Mouse (Mus musculus) kidney, postnatal 10 days (tissue): ENCODE results near the gene Olfr738.

Experiments used
- DNase-seq: peaks from one replicate; pipeline ENCODE4 v3.0.0; 2021; ENCODE audit warnings: mixed read lengths

Olfr738 gene

DNA sequence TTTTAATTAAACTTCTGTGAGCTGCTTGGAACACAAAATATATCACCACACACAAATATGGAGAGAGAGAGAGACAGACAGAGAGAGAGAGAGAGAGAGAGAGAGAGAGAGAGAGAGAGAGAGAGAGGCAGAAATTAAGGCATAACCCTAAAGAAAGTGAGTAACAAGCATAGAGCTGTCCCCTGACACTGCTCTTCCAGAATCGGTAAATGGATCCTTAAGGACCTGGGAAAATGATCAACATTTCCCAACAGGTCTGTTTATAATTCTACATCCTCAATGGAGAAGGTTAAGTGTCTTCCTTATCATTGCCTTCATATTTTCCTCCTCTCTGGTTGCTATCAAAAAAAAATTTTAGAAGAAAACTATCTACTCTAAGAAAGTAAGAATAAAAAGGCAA is at the start of gene Olfr738:
TSS of gene Olfr738 (plus strand) at position 301 of the 400 bp plus-strand sequence.
- no peak for DNase-seq

DNA sequence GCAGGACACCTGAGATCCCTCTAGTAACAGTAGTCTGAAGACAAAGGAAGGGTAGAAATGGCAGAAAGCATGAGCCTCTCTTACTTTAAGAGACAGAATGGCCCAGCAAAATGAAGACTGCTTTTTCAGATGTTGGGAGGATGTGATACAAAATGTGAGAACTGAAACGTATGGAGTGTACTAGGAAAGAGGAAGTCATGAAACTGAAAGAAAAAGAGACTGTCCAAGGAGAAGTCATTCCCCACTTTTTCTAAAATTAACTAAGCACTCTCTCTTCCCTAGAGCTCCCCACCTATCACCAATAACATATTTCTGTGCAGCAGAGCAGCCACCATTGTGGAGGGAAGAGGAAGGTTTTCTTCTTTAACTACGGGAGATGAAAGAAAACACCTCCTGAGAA is 49.8 kb upstream of the Olfr738 start, which contains the start of gene Tlr11:
TSS of gene Tlr11 (plus strand) at position 322 of the 400 bp plus-strand sequence.
- no peak for DNase-seq

- no peak for DNase-seq
These were observed 46.9 kb upstream of the Olfr738 start for GRCm38 (mm10) chr14:50360480-50360879.

DNA sequence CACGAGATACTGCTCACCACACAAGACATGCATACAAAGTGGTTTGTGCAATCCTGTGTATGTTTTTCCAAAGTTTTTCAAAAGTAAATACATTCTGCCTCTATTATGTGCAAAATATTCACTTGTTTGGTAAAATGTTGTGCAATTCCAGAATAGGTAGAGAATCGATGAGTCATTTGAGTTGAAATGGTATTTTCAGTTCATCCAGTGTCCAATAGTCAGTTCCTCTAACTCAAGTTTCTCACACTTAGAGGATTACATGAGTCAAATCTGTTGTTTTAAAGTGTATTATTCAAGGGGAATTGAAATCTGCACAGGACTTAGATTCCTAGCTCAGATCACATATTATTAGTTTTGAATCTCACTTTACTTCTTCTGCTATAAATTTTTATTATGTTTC is 43.8 kb upstream of the Olfr738 start:
- DNase-seq: no peak

DNA sequence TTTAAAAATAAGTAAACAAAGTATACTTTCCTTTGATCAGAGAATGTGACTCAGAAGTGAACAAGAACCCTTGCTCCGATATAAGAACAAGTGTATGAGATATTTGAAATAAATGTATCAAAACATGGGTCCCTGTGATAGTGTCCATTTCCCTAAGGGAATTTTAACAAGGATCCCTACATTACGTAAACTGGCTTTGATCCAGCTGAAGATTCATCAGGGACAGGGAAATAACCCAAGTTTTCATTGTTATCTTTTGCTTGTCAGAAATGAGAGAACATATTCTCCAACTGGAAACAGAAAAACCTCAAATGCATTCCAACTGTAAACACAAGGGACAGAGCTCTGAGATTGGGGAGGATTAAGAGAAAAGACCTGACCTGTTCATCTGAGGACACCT is 26.5 kb upstream of the Olfr738 start, which contains the start of gene Olfr736:
TSS of gene Olfr736 (plus strand) at position 301 of the 400 bp plus-strand sequence.
- no peak for DNase-seq

- no peak for DNase-seq
These were observed 11.0 kb downstream of the Olfr738 start, which contains the start of gene Olfr739 for GRCm38 (mm10) chr14:50418326-50418725. Gene Olfr739 (plus strand): TSS chr14:50418626.

- no peak for DNase-seq
These were observed 37.9 kb downstream of the Olfr738 start, which contains the start of gene Olfr740 for GRCm38 (mm10) chr14:50445245-50445644. Gene Olfr740 (plus strand): TSS chr14:50445545.
